Mouse (Mus musculus): ENCODE measurements at regions not wholly inside any gene's neighbourhood (a gene's known extent, or its start where the extent isn't known, plus 50 kb on each side); places are given as distances from the start of the nearest gene placed in this dataset.

DNA sequence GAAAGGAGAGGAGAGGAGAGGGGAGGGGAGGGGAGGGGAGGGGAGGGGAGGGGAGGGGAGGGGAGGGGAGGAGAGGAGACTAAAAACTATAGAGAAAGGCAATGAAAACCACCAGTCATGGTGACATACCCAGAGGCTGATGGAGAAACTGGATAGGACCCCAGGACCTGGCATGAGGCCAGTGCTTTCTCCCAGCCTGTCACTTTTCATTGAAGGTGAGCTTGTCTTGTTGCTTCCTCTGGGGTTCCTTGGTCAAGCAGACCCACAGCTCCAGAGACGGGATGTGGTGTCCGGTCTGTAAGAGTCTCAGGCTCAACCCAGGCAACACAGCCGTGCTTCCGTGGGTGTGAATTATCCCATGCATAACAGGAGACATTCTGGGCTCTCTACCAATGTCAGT, 69.8 kb upstream of the Egln3 start:
- TF ChIP-seq CTCF (IDR thresholded peaks at IDR 0.05; ENCODE audit: borderline replicate concordance, insufficient read depth, low read depth, low read length) (no peak), POLR2A (IDR thresholded peaks at IDR 0.05; ENCODE audit: borderline replicate concordance, insufficient read depth, low read length) (no peak)

All from cerebellum, adult 2 months (tissue).